Mouse (Mus musculus) gastrocnemius, adult 8-10 months (tissue): ENCODE results near the gene Dapk2. TPM values are rescaled to one million over a fixed set of nuclear protein-coding genes. Genes with fewer than 3 reads are reported as not detected.
A peak's percentile ranks its signal among the peaks of the same experiment; 100 is the strongest.

ENCODE experiments used
- DNase-seq, 2 experiments: peaks; one replicate each; pipeline ENCODE4 v3.0.0; 2022; ENCODE audit warnings: low spot score in 2 of 2
- total RNA-seq, 4 experiments: library from RNA; stranded (reverse); gene quantifications; 2 replicates each; pipeline ENCODE4 v1.2.4; 2022

Dapk2 gene
- total RNA-seq, 4 experiments from 2014 or later, result 28.1 to 36.2 (median 34.1) TPM

- DNase-seq, result no peak
Observed at GRCm38 (mm10) chr9:66142265-66142664, 15.8 kb upstream of the Dapk2 start.

- DNase-seq, result peak; percentile 36 to 40
Observed at GRCm38 (mm10) chr9:66144248-66144647, 13.8 kb upstream of the Dapk2 start.

GRCm38 (mm10) chr9:66146141-66146540 lies 11.9 kb upstream of the Dapk2 start:
- no peak for DNase-seq

- DNase-seq, result no peak
Observed at GRCm38 (mm10) chr9:66152011-66152410, 6.0 kb upstream of the Dapk2 start.

- DNase-seq, result no peak
Observed at GRCm38 (mm10) chr9:66153594-66153993, 4.4 kb upstream of the Dapk2 start.

GRCm38 (mm10) chr9:66154013-66154412 lies 4.0 kb upstream of the Dapk2 start:
- no peak for DNase-seq

- DNase-seq, result no peak
Observed at GRCm38 (mm10) chr9:66155534-66155933, 2.5 kb upstream of the Dapk2 start.

GRCm38 (mm10) chr9:66158885-66159430 lies 935 bp downstream of the Dapk2 start:
- no peak for DNase-seq

GRCm38 (mm10) chr9:66160155-66160554 lies 2.1 kb downstream of the Dapk2 start:
- DNase-seq, result no peak

- DNase-seq, result peak; percentile 55 to 60
Observed at GRCm38 (mm10) chr9:66162995-66163394, 5.0 kb downstream of the Dapk2 start.

GRCm38 (mm10) chr9:66167222-66167621 lies 9.2 kb downstream of the Dapk2 start:
- no peak for DNase-seq

- no peak for DNase-seq
Observed at GRCm38 (mm10) chr9:66168233-66168632, 10.2 kb downstream of the Dapk2 start.

- no peak for DNase-seq
Observed at GRCm38 (mm10) chr9:66170506-66170905, 12.5 kb downstream of the Dapk2 start.

- no peak for DNase-seq
Observed at GRCm38 (mm10) chr9:66171275-66171921, 13.4 kb downstream of the Dapk2 start.

- no peak for DNase-seq
Observed at GRCm38 (mm10) chr9:66173316-66173855, 15.4 kb downstream of the Dapk2 start.

- no peak for DNase-seq
Observed at GRCm38 (mm10) chr9:66174985-66175384, 17.0 kb downstream of the Dapk2 start.

- DNase-seq, result no peak
Observed at GRCm38 (mm10) chr9:66177975-66178374, 20.0 kb downstream of the Dapk2 start.

GRCm38 (mm10) chr9:66179795-66180194 lies 21.8 kb downstream of the Dapk2 start:
- peak in 1 of 2 experiments; percentile 39 for DNase-seq

- DNase-seq, result no peak
Observed at GRCm38 (mm10) chr9:66181126-66181825, 23.3 kb downstream of the Dapk2 start.

- no peak for DNase-seq
Observed at GRCm38 (mm10) chr9:66181826-66182678, 24.0 kb downstream of the Dapk2 start.

- DNase-seq, result no peak
Observed at GRCm38 (mm10) chr9:66182679-66182993, 24.6 kb downstream of the Dapk2 start.

- no peak for DNase-seq
Observed at GRCm38 (mm10) chr9:66183023-66183422, 25.0 kb downstream of the Dapk2 start.
